Mouse (Mus musculus) neural tube, embryonic 11.5 days (tissue): Measurements from ENCODE around the gene Ucn. TPM values are rescaled to one million over a fixed set of nuclear protein-coding genes. Genes with fewer than 3 reads are reported as not detected.

Experiments used
- ATAC-seq: fragments of 200-750 bp; cut with Nextera tagmentation; 2 replicates; pipeline ENCODE4 v1.8.0; 2017; ENCODE audit warnings: moderate number of reproducible peaks, mild to moderate bottlenecking, moderate TSS enrichment, moderate library complexity; ENCODE audit not compliant: insufficient read depth, low FRiP score, low TSS enrichment
- DNase-seq: peaks from one replicate; pipeline ENCODE4 v3.0.0-alpha.2; 2015; ENCODE audit warnings: low spot score
- H3K27ac ChIP-seq: fragments of 300-500 bp; sonication (generic); 2 replicates; pipeline ENCODE4 v1.5.1; 2014; ENCODE audit warnings: low read depth, mild to moderate bottlenecking, low read length
- H3K27me3 ChIP-seq: fragments of 300-500 bp; sonication (generic); 2 replicates; pipeline ENCODE4 v1.6.1; 2014; ENCODE audit warnings: mild to moderate bottlenecking, low read length, mixed read lengths; ENCODE audit not compliant: control insufficient read depth, insufficient read depth
- H3K36me3 ChIP-seq: fragments of 300-500 bp; sonication (generic); 2 replicates; pipeline ENCODE4 v1.6.1; 2014; ENCODE audit warnings: mild to moderate bottlenecking, low read length, moderate library complexity, mixed read lengths; ENCODE audit not compliant: control insufficient read depth, insufficient read depth
- H3K4me1 ChIP-seq: fragments of 300-500 bp; sonication (generic); 2 replicates; pipeline ENCODE4 v1.6.1; 2014; ENCODE audit warnings: low read length, mixed read lengths; ENCODE audit not compliant: control insufficient read depth, insufficient read depth
- H3K4me2 ChIP-seq: fragments of 300-500 bp; sonication (generic); 2 replicates; pipeline ENCODE4 v1.6.1; 2014; ENCODE audit warnings: low read depth, mild to moderate bottlenecking, moderate library complexity
- H3K4me3 ChIP-seq: fragments of 300-500 bp; sonication (generic); 2 replicates; pipeline ENCODE4 v1.5.1; 2014; ENCODE audit warnings: low read depth, low read length
- H3K9ac ChIP-seq: fragments of 300-500 bp; sonication (generic); 2 replicates; pipeline ENCODE4 v1.6.1; 2014; ENCODE audit warnings: mild to moderate bottlenecking, low read length
- H3K9me3 ChIP-seq: fragments of 300-500 bp; sonication (generic); 2 replicates; pipeline ENCODE4 v1.6.1; 2016; ENCODE audit warnings: low read length; ENCODE audit not compliant: control insufficient read depth
- WGBS: fragments of 180-500 bp; shearing (Covaris S2); extraction: QIAGEN DNeasy Blood & Tissue Kit; methylation state at CpG from one replicate; pipeline ENCODE4 v1.1.7; 2014; 5-methylcytosine and 5-hydroxymethylcytosine counted together
- polyA plus RNA-seq: library from polyadenylated mRNA; unstranded; fragments of >200 nt; fragmentation: Nextera tagmentation; extraction: Ambion mirVana; gene quantifications from 2 replicates; pipeline ENCODE4 v1.2.1, GENCODE M21; 2014

Gene Ucn
- polyA plus RNA-seq, result not detected in 2 replicates

DNA sequence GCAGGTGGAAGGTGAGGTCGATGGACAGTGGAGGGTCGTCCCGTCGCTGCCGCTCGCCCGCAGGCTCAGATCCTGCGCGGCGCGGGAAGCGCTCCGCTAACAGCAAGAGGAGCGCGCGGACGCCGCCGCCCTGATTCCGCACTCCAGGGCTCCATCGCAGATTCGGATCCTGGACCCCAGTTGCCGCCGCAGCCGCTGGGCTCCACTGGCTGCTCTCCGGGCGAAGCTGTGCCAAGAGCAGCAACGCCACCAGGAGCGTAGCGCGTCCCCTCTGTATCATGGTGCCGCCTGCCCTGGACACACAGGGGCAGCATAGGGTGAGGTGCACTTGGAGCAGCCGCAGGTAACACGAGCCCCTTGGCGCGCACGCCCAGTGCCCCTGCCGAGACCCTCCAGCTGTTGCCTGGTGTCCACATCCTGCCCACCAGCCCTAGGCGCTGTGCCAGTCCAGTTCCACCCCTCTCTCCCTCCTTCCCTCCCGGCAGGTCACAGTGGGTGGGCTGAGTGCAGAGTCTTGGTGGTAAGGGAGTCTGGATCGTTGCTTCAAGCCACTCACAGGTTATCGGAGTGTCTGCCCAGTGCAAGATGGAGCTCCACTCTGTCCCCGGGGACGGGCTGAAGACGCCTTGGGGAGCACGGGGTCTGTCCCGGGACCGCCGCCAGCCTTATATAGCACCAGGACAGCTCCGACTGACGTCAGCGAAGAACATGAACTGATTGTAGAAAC, at the start of gene Ucn:
Gene Ucn (minus strand): TSS at position 589 of the 727 bp plus-strand sequence.
- ATAC-seq (no peak), DNase-seq (peak; percentile 20)
- Histone ChIP-seq H3K4me2 (peak within 1 kb of the TSS; percentile 35), H3K4me1 (0 out of 2 replicates have a peak, but pooled peaks cover 6% of the 10 kb centered on the region), H3K36me3 (no peaks in the 10 kb centered on the region), H3K27me3 (peaks cover 55% of the 10 kb centered on the region), H3K4me3 (peak within 1 kb of the TSS; percentile 11), H3K9me3 (no peaks in the 10 kb centered on the region), H3K27ac (no peak within 1 kb of the TSS), H3K9ac (no peak within 1 kb of the TSS)
- 2% methylated on average over 52 of the region's 52 CpGs for WGBS

DNA sequence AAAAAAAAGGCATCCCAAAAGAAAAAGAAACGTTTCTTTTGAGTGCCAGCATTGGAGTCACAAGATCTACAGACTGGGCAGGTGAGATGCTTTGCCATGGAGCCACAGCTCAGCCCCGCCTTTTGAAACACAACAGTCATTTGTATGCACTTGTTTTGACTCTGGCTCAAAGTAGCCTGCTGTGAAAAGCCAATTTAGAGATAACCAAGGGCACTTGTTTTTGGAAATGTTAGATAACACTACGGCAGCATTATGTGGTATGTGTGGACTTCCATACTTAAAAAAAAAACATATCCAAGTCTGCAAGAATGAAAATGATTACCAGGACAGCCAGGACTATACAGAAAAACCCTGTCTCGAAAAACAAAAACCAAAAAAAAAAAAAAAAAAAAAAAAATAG, 45.0 kb upstream of the Ucn start:
- Histone ChIP-seq H3K4me2 (no peak overlapping the region), H3K9ac (no peak overlapping the region), H3K4me1 (peaks cover 3% of the 10 kb centered on the region; the same call in 1 of the 2 replicates), H3K27me3 (no peaks in the 10 kb centered on the region), H3K4me3 (no peak overlapping the region), H3K27ac (no peak overlapping the region), H3K36me3 (peaks cover 10% of the 10 kb centered on the region), H3K9me3 (no peaks in the 10 kb centered on the region)
- DNase-seq, result no peak
- no peak for ATAC-seq
- 65% methylated on average over 4 of the region's 4 CpGs for WGBS

DNA sequence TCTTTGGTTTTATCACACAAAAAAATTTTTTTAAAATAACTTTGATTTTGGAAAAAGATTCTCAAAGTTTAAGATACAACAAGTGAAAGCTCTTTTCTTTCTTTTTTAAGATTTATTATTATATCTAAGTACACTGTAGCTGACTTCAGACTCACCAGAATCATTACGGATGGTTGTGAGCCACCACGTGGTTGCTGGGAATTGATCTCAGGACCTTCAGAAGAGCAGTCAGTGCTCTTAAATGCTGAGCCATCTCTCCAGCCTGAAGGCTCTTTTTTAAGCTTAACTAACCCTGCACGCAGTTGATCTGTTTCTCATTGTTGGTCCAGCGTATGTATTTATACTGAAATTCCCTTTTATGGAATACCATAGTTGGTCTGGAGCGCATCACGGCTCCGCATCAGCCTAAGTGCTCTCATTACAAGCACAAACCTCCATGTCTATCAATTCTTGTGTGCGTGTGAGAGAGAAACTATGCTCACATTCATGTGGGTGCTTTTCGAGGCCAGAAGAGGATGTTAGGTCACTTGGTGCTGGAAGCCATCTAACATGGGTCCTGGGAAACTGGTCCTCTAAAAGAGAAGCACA, 42.6 kb upstream of the Ucn start:
- no peak overlapping the region for H3K4me2 ChIP-seq
- WGBS, result 93% methylated on average over 9 of the region's 9 CpGs
- H3K4me3 ChIP-seq, result no peak overlapping the region

DNA sequence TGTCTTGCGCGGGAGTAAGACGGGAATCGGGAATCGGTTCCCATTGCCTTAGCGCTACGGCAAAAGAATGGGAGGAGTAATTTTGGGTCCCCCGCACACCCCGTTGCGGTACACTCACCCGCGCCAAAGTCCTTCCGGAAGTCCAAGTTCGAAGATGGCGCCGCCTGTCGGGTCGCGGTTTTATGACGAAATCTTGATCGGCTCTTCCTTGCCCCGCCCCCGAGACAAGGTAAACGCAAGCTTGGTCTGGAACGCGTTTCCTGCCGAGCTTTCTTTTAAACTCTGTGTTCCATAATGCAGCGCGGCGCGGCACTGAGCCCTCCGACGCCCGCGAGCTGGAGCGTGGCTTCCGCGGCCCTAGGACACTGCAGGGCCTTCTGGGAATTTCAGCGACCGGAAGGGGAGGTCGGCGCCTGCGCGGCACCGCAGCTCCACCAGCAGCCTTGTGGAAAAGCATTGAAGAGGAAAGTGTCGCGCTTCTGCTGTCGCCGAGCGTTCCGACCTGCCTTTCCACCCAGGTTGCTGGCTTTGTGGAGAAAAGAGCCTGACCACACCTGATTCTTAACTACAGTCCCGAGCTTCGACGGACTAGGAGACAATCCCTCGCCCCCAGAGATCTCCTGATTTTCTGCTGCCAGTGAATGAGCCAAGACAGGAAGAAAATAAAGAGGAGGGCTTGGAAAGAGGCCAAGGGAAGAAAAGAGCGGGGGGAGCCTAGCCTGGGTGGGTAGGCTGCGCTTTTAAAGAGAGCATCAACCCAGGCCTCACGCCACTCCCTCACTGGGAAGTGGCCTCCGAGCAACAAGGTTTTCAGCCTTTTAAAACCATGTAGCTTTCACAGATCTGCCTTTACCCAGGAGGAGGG, 41.4 kb upstream of the Ucn start, which contains the start of the genes Gm29609 and Gtf3c2:
Gene Gm29609 (minus strand): TSS at position 146 of the 865 bp plus-strand sequence.
Gene Gtf3c2 (minus strand): TSS at position 379 of the 865 bp plus-strand sequence.
- Histone ChIP-seq H3K9me3 (no peaks in the 10 kb centered on the region), H3K4me2 (peak within 1 kb of the TSS; percentile 77), H3K9ac (peak within 1 kb of the TSS; percentile 69), H3K36me3 (no peaks in the 10 kb centered on the region), H3K4me1 (peaks cover 4% of the 10 kb centered on the region; the same call in 1 of the 2 replicates), H3K27me3 (no peaks in the 10 kb centered on the region), H3K4me3 (peak within 1 kb of the TSS; percentile 67), H3K27ac (peak within 1 kb of the TSS; percentile 94)
- ATAC-seq (peak; percentile 92), DNase-seq (peak; percentile 95)
- WGBS, result under 1% methylated on average over 59 of the region's 59 CpGs

More for the DNA sequence above, 42.6 kb upstream of the Ucn start:
- Histone ChIP-seq H3K9ac (no peak overlapping the region), H3K36me3 (no peaks in the 10 kb centered on the region), H3K9me3 (no peaks in the 10 kb centered on the region), H3K4me1 (peaks cover 4% of the 10 kb centered on the region; the same call in 1 of the 2 replicates), H3K27me3 (no peaks in the 10 kb centered on the region), H3K27ac (no peak overlapping the region)
- ATAC-seq, result no peak
- no peak for DNase-seq

DNA sequence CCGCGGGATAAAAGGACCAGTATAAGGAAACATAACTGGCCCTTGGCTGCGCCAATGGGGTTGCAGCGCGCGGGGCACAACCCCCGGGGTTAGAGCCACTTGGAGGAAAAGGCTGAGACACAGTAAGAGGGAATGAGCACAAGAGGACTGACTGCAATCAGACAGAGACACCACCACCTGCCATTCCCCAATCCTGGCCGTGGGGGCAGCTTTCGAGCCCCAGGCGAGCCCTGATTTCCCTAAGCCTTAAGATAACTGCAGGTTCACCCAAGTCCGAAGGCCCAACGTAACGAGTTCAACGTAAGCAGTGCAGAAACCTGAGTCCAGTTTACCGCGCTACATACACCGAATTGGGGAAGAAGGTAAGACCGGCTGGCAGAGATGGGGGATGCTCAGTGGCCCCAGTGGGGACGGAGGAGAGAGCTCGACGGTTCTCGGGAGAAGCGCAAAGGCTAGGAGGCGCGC, 40.7 kb upstream of the Ucn start:
- Histone ChIP-seq H3K4me1 (peaks cover 4% of the 10 kb centered on the region; the same call in 1 of the 2 replicates), H3K27me3 (no peaks in the 10 kb centered on the region), H3K4me2 (peak overlapping the region; percentile 71), H3K27ac (peak overlapping the region; percentile 94), H3K9me3 (no peaks in the 10 kb centered on the region), H3K4me3 (peak overlapping the region; percentile 67), H3K9ac (peak overlapping the region; percentile 69), H3K36me3 (no peaks in the 10 kb centered on the region)
- DNase-seq, result peak; percentile 55
- ATAC-seq, result peak; percentile 67; the same call in 1 of the 2 replicates
- under 1% methylated on average over 25 of the region's 25 CpGs for WGBS

DNA sequence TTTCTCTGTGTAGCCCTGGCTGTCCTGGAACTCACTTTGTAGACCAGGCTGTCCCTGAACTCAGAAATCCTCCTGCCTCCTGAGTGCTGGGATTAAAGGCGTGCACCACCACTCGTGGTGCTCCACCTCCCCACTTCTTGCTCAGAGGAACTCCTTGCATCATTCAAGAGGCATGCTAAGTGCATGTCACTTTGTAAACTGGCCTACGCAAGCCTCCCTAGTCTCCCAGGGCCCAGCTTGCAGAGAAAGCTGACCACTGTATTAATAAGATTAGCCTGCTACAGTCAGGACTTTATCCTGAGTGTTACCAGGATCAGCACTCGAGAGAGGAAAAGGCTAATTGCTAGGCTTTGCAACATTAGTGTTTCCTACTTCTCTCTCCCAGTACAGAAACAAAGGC, 30.0 kb upstream of the Ucn start:
- Histone ChIP-seq H3K9me3 (no peaks in the 10 kb centered on the region), H3K4me2 (no peak overlapping the region), H3K36me3 (peaks cover 38% of the 10 kb centered on the region), H3K9ac (no peak overlapping the region), H3K27me3 (no peaks in the 10 kb centered on the region), H3K4me1 (no peaks in the 10 kb centered on the region), H3K27ac (no peak overlapping the region), H3K4me3 (no peak overlapping the region)
- no peak for DNase-seq
- ATAC-seq, result no peak
- 93% methylated on average over 4 of the region's 4 CpGs for WGBS

DNA sequence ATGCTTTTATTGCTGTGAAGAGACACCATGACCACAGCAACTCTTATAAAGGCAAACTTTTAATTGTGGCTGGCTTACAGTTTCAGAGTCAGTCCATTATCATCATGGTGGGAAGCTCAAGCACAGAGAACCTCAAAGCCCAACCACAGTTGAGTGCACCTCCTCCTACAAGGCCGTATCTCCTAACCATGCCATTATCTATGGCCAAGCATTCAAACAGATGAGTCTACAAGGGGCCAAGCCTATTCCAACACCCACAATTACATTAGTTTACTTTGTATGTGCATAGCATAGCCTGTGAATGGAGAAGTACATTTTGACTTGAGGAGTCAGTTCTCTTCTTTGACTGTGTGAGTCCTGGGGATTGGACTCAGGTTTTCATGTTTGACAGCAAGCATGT, 26.2 kb upstream of the Ucn start:
- Histone ChIP-seq H3K4me1 (no peaks in the 10 kb centered on the region), H3K4me2 (no peak overlapping the region), H3K9me3 (no peaks in the 10 kb centered on the region), H3K27ac (no peak overlapping the region), H3K27me3 (no peaks in the 10 kb centered on the region), H3K9ac (no peak overlapping the region), H3K36me3 (peaks cover 35% of the 10 kb centered on the region), H3K4me3 (no peak overlapping the region)
- WGBS, result 90% methylated on average over 1 of the region's 1 CpGs
- ATAC-seq (no peak), DNase-seq (no peak)

DNA sequence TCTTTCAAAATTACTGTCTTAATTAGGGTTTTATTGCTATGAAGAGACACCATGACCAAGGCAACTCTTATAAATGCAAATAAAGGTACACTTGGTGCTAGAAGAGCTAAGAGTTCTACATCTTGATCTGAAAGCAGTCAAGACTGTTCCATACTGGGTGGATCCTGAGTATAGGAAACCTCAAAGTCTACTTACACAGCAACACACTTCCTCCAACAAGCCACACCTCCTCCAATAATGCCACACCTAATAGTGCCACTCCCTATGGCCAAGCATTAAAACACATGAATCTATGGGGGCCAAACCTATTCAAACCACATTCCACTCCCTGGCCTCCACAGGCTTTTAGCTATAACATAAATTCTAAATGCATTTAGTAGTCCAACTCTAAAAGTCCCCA, 23.8 kb upstream of the Ucn start:
- peaks cover 34% of the 10 kb centered on the region for H3K36me3 ChIP-seq
- no peak overlapping the region for H3K9ac ChIP-seq

More for the DNA sequence above, 23.8 kb upstream of the Ucn start:
- no peaks in the 10 kb centered on the region for H3K4me1 ChIP-seq
- H3K4me2 ChIP-seq, result no peak overlapping the region
- H3K4me3 ChIP-seq, result no peak overlapping the region
- ATAC-seq, result no peak
- DNase-seq, result no peak
- no peak overlapping the region for H3K27ac ChIP-seq
- H3K9me3 ChIP-seq, result no peaks in the 10 kb centered on the region
- H3K27me3 ChIP-seq, result no peaks in the 10 kb centered on the region
